Comparison of ENCODE assay signal across 8 mouse cellular contexts in genomic region chr12:85455065-85456058, GRCm38 (mm10). TPM values are rescaled to one million over a fixed set of nuclear protein-coding genes. Genes with fewer than 3 reads are reported as not detected.
A peak's percentile ranks its signal among the peaks of the same experiment; 100 is the strongest.
DNase-seq lines count a peak whose midpoint lies in the region; ATAC-seq and TF ChIP-seq lines count a peak whose summit lies in the region.

No protein-coding gene starts in this region.

- DNase-seq in 416B (ENCODE audit: low read depth) = peak; percentile 99
- peak; percentile 99 for DNase-seq in heart, embryonic 10.5 days (ENCODE audit: low spot score)
- DNase-seq in liver = peak; percentile 95
- DNase-seq in spleen, postnatal 4 days (ENCODE audit: low spot score in 2 of 2) = peak; percentile 93 to 96

- H3K9ac ChIP-seq in embryonic facial prominence, embryonic 15.5 days = peak overlapping the region; percentile 21
- H3K9ac ChIP-seq in kidney, embryonic 15.5 days = peak overlapping the region; percentile 47

- H3K4me1 ChIP-seq in bone marrow, adult 2 months (ENCODE audit: control insufficient read depth, insufficient read depth, low read length) = peaks cover 1% of the 10 kb centered on the region; the same call in 1 of the 2 replicates
- peaks cover 51% of the 10 kb centered on the region for H3K4me1 ChIP-seq in embryonic facial prominence, embryonic 15.5 days
- peaks cover 67% of the 10 kb centered on the region for H3K4me1 ChIP-seq in heart, embryonic 10.5 days
- H3K4me1 ChIP-seq in kidney, embryonic 15.5 days = peaks cover 48% of the 10 kb centered on the region

- TF ChIP-seq CTCF in bone marrow, adult 2 months (IDR thresholded peaks at IDR 0.05; ENCODE audit: control insufficient read depth, insufficient read depth, low read length) = no peak

- peak; percentile 98 for ATAC-seq in embryonic facial prominence, embryonic 15.5 days (ENCODE audit: insufficient number of reproducible peaks, low FRiP score, low TSS enrichment, low read depth)
- peak; percentile 97 for ATAC-seq in kidney, embryonic 15.5 days (replicated peaks; ENCODE audit: low FRiP score)
- ATAC-seq in monocyte, adult 5-6 weeks (replicated peaks; ENCODE audit: insufficient number of reproducible peaks, low FRiP score, low TSS enrichment, poor library complexity, severe bottlenecking) = peak; percentile 96

- no peaks in the 10 kb centered on the region for H3K9me3 ChIP-seq in embryonic facial prominence, embryonic 15.5 days (replicated peaks)
- no peaks in the 10 kb centered on the region for H3K9me3 ChIP-seq in heart, embryonic 10.5 days
- H3K9me3 ChIP-seq in kidney, embryonic 15.5 days (replicated peaks) = no peaks in the 10 kb centered on the region

- peak overlapping the region; percentile 78 for H3K4me2 ChIP-seq in embryonic facial prominence, embryonic 15.5 days (replicated peaks)
- H3K4me2 ChIP-seq in kidney, embryonic 15.5 days = peak overlapping the region; percentile 80

- H3K27me3 ChIP-seq in embryonic facial prominence, embryonic 15.5 days = no peaks in the 10 kb centered on the region
- no peaks in the 10 kb centered on the region for H3K27me3 ChIP-seq in heart, embryonic 10.5 days (ENCODE audit: insufficient read depth, poor library complexity, severe bottlenecking)
- no peaks in the 10 kb centered on the region for H3K27me3 ChIP-seq in kidney, embryonic 15.5 days

- peak; percentile 38; the same call in 1 of the 2 replicates for TF ChIP-seq POLR2A in bone marrow, adult 2 months (IDR thresholded peaks at IDR 0.05; ENCODE audit: borderline replicate concordance, control insufficient read depth, low read depth, low read length)

- peak overlapping the region; percentile 79 for H3K4me3 ChIP-seq in bone marrow, adult 2 months (replicated peaks; ENCODE audit: control insufficient read depth, low read depth, low read length)
- peak overlapping the region; percentile 46 for H3K4me3 ChIP-seq in embryonic facial prominence, embryonic 15.5 days (replicated peaks)
- peak overlapping the region; percentile 60 for H3K4me3 ChIP-seq in heart, embryonic 10.5 days
- H3K4me3 ChIP-seq in kidney, embryonic 15.5 days (replicated peaks) = peak overlapping the region; percentile 49

- WGBS in bone marrow, adult 2 months = 2% methylated on average over 44 of the region's 44 CpGs
- under 1% methylated on average over 44 of the region's 44 CpGs for WGBS in embryonic facial prominence, embryonic 15.5 days
- WGBS in heart, embryonic 10.5 days = 2% methylated on average over 44 of the region's 44 CpGs
- WGBS in kidney, embryonic 15.5 days = 1% methylated on average over 44 of the region's 44 CpGs

- H3K27ac ChIP-seq in bone marrow, adult 2 months (ENCODE audit: control insufficient read depth, insufficient read depth, low read depth, low read length, poor library complexity) = peak overlapping the region; percentile 64
- peak overlapping the region; percentile 96 for H3K27ac ChIP-seq in embryonic facial prominence, embryonic 15.5 days (replicated peaks)
- peak overlapping the region; percentile 94 for H3K27ac ChIP-seq in heart, embryonic 10.5 days
- peak overlapping the region; percentile 94 for H3K27ac ChIP-seq in kidney, embryonic 15.5 days

- H3K36me3 ChIP-seq in embryonic facial prominence, embryonic 15.5 days = no peaks in the 10 kb centered on the region
- no peaks in the 10 kb centered on the region; the same call in 1 of the 2 replicates for H3K36me3 ChIP-seq in heart, embryonic 10.5 days
- H3K36me3 ChIP-seq in kidney, embryonic 15.5 days = no peaks in the 10 kb centered on the region

RNA-seq across cellular contexts. Expression of gene Fos, which starts 18.3 kb away (rescaled TPM):
- polyA plus RNA-seq in bone marrow, adult 2 months (2011; ENCODE audit: insufficient read depth, insufficient read length, low replicate concordance, missing spikeins) = 8.6 TPM in 1 of 2 replicates, not detected in the other
- polyA plus RNA-seq in embryonic facial prominence, embryonic 15.5 days (2015; fragmentation: Nextera tagmentation; extraction: Ambion mirVana) = 22.7 and 23.9 TPM in 2 replicates
- 6.1 and 7.5 TPM in 2 replicates for polyA plus RNA-seq in heart, embryonic 10.5 days (2016; fragmentation: Nextera tagmentation; extraction: Ambion mirVana)
- polyA plus RNA-seq in kidney, embryonic 15.5 days (2015; fragmentation: Nextera tagmentation; extraction: Ambion mirVana) = 3.5 and 3.8 TPM in 2 replicates
- total RNA-seq in monocyte, adult 5-6 weeks (2017) = 138 to 560 TPM (median 216 TPM) in 3 replicates

Comparison
In these comparisons a context has a peak if more than half of its experiments do, and no peak if none do; other contexts are left out.
1. Peak in every context shown above with its lines: DNase-seq, ATAC-seq, H3K4me3 ChIP-seq and H3K27ac ChIP-seq.